Mouse (Mus musculus) T-helper 17 cell (primary cell): ENCODE data around the gene Mzt1.

ENCODE experiments used
- in situ Hi-C, 2 experiments: fragments of 300-600 bp; cut with MboI, MseI; formaldehyde crosslinking; loops; 1 replicate in 1 of 2; 2 replicates in 1 of 2; pipeline ENCODE4 v1.15.1; 2025; ENCODE audit warnings: high pct_unique_total_duplicates in 2 of 2

The Mzt1 gene

DNA sequence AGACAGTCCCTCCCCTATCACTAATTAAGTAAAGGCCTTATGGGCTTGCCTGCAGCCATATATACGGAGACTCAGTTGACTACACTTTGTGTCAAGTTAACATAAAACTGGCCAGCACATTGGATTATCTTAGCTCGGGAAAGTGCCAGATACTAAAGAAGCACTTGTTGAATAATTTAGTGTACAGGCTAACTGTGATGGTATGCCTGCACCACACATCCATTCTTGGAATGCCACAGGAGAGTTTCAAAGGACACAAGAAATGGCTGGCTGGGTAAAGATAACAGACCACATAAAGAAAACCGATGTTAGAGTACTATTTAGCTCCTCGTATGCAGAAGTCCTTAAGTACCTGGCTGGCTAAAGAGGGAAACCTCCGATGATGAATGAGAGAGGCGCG lies 27.2 kb downstream of the Mzt1 start:
- in situ Hi-C loops, result loop anchor here in 1 of 2 experiments (25.0 kb wide), 1 partner anchor 1456 kb away; no protein-coding TSS in a partner anchor

DNA sequence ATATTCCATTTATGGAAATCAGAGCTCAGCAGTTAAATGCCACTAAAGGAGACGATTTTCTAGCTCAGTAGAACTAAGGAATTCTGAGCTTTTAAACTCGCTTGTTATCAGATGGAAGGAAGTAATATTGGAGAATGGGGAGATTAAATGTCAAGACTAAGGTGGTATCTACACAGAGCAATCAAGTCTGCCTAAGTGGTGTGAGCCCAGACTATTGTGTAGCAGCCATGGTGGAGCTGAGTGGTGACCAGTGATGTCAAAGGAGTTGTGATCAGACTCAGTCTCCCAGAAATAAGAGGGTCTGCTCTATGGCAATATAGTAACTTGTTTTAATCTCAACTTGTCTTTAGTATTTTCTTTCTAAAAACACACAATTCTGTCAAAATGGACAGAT lies 35.0 kb downstream of the Mzt1 start:
- in situ Hi-C loops, result loop anchor here in 1 of 2 experiments (25.0 kb wide), 1 partner anchor 1449 kb away; no protein-coding TSS in a partner anchor

DNA sequence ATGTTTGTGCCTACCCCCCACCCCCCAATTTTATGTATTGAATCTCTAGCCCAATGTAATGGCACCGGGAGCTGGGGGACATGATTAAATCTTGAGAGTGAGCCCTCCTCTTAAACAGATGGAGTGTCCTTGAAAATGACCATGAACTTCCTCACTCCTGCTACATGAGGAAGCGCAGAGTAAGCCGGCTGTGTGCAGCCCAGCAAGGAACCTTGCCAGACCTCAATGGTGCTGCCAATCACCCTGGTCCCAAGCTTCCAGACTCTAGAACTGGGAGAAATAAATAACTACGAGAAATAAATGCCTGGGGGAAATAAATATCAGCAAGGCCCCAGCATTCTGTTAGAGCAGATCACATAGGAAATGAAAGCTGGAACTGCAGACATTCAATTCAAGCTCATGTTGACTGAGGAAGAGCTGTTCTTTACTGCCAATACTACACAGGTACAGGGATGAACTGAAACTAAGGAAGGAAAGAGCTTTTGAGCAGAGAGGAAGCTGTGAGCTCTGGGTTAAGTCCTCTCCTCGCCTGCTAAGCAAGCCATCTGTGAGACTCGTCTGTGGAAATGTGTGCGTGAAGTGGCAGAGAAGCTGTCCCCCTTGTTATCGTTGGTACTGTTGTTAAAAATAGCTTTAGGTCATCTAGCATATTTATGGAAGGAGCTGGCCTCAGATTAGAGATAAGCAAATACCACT lies 35.6 kb downstream of the Mzt1 start:
- in situ Hi-C loops, result loop anchor here in 1 of 2 experiments (25.0 kb wide), 1 partner anchor 1448 kb away; no protein-coding TSS in a partner anchor

DNA sequence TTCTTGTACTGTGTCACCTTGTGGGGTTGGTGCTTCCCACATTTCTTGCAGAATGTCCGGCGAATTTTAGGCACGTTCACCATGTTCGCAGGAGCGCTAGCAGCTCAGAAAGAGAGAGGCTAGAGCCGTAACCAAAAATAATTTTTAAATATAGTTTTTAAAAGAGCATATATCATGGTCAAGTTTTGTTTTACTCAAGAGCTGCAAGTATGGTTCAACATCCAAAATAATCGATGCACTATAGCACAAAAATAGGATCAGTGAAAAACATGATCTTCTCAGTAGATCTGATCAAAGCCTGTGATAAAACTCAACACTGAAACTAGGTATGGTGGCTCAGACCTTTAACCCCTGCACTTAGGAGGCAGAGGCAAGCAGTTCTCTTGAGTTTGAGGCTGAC lies 51.7 kb downstream of the Mzt1 start, which contains the start of gene Rpl36a-ps1:
Gene Rpl36a-ps1 (minus strand): TSS at position 101 of the 400 bp plus-strand sequence.
- in situ Hi-C loops, result no loop called here

DNA sequence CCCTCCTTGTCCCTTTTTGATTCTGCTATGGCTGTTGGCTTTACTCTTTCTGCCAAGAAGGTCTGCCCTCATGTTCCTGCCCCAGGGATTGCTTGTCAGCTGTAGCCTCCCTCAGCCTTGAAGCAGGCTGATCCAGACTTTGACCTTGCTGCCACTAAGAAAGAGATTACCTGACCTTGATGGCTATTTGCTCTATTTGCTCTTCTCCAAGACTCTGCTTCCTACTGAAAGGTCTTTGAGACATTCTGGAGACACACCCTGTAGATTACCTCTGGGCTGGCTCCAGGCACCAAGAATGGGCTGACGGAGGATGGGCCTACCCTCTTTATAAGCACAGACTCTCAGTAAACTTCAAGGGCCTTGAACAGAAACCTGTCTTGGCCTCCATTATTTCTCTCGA lies 53.5 kb downstream of the Mzt1 start:
- in situ Hi-C loops, result no loop called here

DNA sequence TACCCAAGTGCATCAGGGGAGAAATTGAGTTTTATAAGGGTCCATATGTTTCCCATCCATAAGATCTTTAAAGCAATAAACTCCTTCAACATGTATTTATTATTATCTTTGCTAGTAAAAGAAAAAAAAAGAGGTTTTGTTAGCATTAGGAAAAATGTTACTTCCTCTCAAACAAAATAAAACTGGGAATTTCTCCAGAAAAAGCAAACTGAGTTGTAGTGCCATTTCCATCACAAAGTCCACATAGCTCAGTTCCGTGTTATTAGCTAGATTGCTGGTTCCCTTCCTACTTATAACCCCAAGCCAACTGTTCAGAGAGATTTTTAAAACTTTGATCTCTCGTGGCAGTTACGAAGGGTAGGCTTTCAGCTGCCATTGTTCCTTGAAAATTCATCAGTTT lies 55.3 kb downstream of the Mzt1 start:
- in situ Hi-C loops, result no loop called here

DNA sequence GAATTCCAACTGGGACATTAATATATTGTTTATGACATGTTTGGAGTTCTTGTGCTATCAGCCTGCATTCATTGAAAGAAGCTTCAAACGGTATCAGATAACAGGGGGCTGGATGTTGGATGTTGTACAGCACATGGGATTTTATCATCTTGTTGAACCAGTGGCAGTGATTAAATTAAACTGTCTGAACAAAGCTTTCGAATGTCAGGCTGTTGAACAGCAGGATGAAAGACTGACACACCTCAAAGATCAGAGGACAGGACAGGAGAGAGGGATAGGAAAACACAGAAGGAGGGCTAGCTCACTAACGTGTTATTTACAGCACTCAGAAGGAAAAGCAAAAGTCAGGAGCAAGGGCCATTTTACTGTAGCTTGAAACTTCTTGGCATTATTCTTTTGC lies 56.1 kb downstream of the Mzt1 start:
- in situ Hi-C loops, result no loop called here
